Mouse (Mus musculus): Measurements from ENCODE around the gene Gtpbp4. TPM values are rescaled to one million over a fixed set of nuclear protein-coding genes. Genes with fewer than 3 reads are reported as not detected.
"Not testable (repeated sequence)": the region's sequence is repeated elsewhere in the genome, so short reads cannot be mapped to it uniquely, and the experiment has no call there.

The Gtpbp4 gene
- polyA plus RNA-seq, 1 experiment: 3.6 TPM

DNA sequence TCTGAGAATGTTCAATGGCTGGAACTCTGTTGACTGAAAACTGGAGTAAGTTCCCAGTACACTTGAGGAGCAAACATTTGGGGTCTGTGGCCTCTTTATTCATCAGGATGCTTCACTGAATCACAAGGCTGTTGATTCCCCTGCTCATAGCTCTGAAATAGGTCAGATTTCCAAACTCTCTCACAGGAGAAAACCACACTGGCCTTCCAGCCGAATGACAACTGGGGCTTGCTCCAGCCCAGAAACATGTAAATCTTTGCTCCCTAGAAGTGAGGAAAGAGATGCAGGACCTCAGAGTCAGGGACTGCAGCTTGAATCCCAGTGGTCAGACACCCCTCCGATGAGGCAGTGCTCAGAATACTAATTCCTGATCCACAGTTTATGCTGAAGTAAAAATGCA lies 7.4 kb upstream of the Gtpbp4 start:
- TF ChIP-seq GATA1 (IDR thresholded peaks at IDR 0.05; ENCODE audit: low read length): no peak

DNA sequence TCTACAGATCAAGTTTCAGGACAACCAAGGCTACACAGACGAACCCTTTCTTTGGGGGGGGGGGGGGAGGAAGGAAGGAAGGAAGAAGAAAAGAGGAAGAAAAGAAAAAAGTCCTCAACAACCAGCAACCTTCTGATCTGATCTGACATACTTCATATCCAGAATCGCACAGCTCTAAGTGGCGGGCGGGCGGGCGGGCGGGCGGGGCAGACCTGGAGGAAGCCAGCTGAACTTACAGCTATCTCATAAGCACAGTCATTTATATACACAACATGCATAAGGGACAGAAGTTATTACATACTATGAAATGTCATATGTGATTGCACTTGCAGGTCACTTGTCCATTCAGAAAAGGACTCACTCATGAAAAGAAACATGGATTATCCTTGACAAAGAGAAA lies 3.6 kb upstream of the Gtpbp4 start:
- TF ChIP-seq GATA1 (IDR thresholded peaks at IDR 0.05; ENCODE audit: low read length): no peak

DNA sequence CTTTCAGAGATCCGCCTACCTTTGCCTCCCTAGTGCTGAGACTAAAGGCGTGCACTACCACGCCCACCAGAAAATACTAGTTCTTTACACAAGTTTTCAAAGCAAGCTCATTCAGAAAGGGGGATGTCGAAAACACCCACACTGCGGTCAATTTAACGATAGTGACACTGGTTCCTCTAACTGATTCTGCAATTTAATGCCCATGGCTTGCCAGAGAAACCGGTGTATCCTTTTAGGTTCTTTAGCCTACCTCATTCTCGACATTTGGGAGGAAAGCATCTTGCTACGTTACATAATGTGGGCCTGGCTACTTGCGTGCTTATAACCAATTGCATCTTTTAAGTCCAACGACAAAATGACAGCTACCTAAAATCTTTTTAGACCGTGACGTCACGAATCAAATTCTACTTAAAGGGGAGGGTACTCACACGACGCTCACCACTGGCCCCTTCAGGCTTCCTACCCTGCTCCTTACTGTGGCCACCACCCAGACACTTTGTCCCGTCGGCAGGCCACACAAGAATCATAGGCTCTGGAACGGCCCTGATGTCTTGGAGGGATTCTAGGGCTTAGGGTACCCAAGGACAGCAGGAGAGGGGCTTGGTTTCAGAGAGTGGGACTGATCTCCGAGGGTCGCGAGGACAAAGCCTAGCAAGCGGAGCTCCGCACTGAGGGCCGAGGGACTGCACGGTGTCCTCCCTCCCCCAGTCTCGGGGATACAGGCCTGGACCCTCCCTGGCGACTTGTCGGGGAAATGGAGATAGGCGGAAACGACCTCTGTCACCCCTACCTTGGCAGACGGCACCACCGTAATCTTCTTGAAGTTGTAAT lies 509 bp downstream of the Gtpbp4 start:
- no peak for TF ChIP-seq GATA1 (IDR thresholded peaks at IDR 0.05; ENCODE audit: low read length)

- TF ChIP-seq GATA1 (IDR thresholded peaks at IDR 0.05; ENCODE audit: low read length): no peak
These were observed 3.7 kb downstream of the Gtpbp4 start for GRCm38 (mm10) chr13:8992231-8992630.

DNA sequence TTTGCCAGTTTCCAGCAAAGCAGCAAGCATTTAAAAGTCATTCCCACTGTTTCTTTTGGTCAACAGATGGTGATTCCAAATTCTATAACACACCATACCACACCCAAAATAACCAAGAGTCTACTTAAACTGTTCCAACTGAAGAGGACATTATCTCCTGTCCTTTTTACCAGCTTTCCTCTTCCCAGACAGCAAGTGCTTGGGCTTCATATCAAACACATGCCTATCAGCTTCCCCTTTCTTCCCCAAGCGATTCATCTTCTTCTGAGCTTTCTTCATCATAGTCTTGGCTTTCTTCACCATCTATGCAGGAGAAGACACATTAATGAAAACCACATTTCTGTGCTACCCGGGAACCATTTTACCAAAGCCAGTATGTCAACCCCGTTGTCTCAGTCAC lies 22.9 kb downstream of the Gtpbp4 start:
- no peak for TF ChIP-seq GATA1 (IDR thresholded peaks at IDR 0.05; ENCODE audit: low read length)

- TF ChIP-seq GATA1 (IDR thresholded peaks at IDR 0.05; ENCODE audit: low read length): no peak
These were observed 23.5 kb downstream of the Gtpbp4 start for GRCm38 (mm10) chr13:8972369-8972768.

DNA sequence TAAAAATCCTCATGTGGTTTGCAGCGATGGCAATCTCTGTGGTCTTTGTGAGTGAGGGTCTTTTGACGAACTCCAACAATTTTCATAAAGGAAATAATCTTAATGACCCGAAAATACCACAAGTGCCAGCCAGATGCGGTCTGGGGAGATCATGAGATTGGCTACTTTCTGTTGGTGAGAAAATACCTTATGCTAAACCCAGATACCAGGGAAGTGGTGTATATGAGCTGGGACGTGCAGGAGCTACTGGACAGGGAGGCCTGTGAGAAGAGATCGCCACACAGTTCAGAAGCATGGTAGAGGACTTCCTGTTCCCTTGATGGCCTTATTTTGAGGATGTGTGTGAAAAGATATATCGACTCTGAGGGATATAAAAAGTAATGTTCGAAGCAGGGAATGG lies 28.1 kb downstream of the Gtpbp4 start:
- peak; percentile 65 for TF ChIP-seq GATA1 (IDR thresholded peaks at IDR 0.05; ENCODE audit: low read length)

DNA sequence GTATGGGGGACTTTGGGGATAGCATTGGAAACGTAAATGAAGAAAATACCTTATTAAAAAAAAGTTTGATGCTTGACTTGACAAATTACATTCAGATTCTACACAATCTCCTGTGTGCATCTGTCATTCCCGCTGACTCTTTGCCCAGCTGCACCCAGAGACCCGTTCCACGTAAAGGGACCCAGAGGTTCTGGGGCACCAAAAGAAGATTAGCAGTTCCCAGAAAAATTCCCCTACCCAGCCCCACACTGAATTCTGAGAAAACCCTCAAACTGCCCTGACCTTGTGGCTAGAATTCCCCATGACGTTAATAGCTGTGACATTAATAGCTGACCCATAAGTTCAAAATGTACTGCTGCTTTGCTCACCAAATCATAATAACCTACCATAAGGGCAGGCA lies 30.7 kb downstream of the Gtpbp4 start:
- no peak for TF ChIP-seq GATA1 (IDR thresholded peaks at IDR 0.05; ENCODE audit: low read length)

GRCm38 (mm10) chr13:8952563-8952962 lies 43.3 kb downstream of the Gtpbp4 start, which contains the start of gene Idi2:
TSS of gene Idi2 (plus strand) at chr13:8952863.
- TF ChIP-seq GATA1 (IDR thresholded peaks at IDR 0.05; ENCODE audit: low read length): not testable (repeated sequence)

GRCm38 (mm10) chr13:8948131-8948530 lies 47.8 kb downstream of the Gtpbp4 start, which contains the start of gene Gm9745:
TSS of gene Gm9745 (minus strand) at chr13:8948231.
- not testable (repeated sequence) for TF ChIP-seq GATA1 (IDR thresholded peaks at IDR 0.05; ENCODE audit: low read length)

- no peak for TF ChIP-seq GATA1 (IDR thresholded peaks at IDR 0.05; ENCODE audit: low read length)
These were observed 62.4 kb downstream of the Gtpbp4 start for GRCm38 (mm10) chr13:8933499-8933898.

Other genes with a start within 250 kb of the Gtpbp4 start
- gene Wdr37, start 124.2 kb downstream of the Gtpbp4 start, polyA plus RNA-seq (2012): 1.5 and 13.0 TPM in 2 replicates
- gene Idi1, start 110.6 kb downstream of the Gtpbp4 start, polyA plus RNA-seq (2012): 15.7 and 21.1 TPM in 2 replicates
- gene Gm9745, start 47.9 kb downstream of the Gtpbp4 start, polyA plus RNA-seq (2012): not detected in 2 replicates
- 0.02 and 0.04 TPM in 2 replicates for gene Idi2, start 43.2 kb downstream of the Gtpbp4 start, polyA plus RNA-seq (2012)
- gene Larp4b, start 97.8 kb upstream of the Gtpbp4 start, polyA plus RNA-seq (2012): 50.6 and 52.1 TPM in 2 replicates

Data from G1E-ER4 (cell line).